Mouse (Mus musculus): ENCODE measurements around the gene Cabp4.

Gene Cabp4

DNA sequence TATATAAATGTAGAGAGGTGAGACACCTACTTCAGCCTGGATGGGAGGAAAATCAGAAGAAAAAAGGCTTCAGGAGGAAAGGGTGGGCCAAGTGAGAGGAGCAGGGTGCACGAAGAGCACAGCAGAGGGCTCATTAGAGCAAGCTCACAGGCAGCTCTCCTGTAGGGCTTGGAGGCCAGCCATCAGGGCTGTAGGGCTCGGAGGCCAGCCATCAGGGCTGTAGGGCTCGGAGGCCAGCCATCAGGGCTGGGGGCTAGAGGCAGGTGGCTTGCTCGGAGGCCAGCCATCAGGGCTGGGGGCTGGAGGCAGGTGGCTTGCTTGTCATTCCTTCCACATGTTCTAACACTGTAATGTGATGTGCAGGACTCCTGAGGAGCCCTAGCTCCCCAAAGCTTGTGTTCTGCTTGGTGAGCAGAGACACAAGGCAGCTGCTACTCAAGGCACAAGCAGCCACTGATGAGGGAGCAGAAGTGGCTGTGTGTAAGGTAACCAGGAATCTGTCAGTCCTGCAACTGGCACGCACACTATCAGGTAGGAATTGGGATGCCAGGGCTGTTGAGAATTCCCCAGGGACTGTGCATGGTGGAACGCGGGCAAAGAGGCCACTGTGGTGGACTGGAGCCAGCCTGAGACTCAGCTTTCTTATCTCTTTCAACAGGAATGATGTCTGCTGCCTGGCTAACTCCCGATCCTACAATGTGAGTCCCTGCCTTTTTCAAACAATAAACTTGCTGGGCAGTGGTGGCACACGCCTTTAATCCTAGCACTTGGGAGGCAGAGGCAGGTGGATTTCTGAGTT lies 23.0 kb upstream of the Cabp4 start:
- CTCF ChIA-PET: no interaction called here

DNA sequence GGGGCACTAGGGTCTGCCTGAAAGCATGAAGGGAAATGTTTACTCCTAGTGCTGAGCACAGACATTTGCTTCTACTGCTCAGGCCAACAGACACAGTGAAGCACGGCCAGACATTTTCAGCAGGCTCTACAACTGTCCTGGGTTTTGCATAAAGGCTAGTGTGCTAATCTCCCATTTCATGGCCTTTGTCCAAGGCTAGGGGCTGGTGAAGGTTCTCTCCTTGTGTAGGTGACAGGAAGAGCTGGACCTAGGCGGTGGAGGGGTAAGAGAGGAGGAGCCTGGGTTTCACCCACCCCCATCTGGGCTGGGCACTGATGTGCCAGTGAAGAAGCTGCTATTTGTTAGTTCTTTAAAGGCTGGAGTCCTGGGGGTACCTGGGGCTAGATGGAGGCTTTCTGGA lies 20.9 kb upstream of the Cabp4 start:
- CTCF ChIA-PET: interaction anchor here (0.7 kb wide), 1 partner anchor 583 kb away, joined by 4 read pairs; no protein-coding TSS in a partner anchor

GRCm38 (mm10) chr19:4164100-4164499 lies 20.3 kb upstream of the Cabp4 start:
- CTCF ChIA-PET: no interaction called here

GRCm38 (mm10) chr19:4163543-4163887 lies 19.7 kb upstream of the Cabp4 start:
- CTCF ChIA-PET: no interaction called here

DNA sequence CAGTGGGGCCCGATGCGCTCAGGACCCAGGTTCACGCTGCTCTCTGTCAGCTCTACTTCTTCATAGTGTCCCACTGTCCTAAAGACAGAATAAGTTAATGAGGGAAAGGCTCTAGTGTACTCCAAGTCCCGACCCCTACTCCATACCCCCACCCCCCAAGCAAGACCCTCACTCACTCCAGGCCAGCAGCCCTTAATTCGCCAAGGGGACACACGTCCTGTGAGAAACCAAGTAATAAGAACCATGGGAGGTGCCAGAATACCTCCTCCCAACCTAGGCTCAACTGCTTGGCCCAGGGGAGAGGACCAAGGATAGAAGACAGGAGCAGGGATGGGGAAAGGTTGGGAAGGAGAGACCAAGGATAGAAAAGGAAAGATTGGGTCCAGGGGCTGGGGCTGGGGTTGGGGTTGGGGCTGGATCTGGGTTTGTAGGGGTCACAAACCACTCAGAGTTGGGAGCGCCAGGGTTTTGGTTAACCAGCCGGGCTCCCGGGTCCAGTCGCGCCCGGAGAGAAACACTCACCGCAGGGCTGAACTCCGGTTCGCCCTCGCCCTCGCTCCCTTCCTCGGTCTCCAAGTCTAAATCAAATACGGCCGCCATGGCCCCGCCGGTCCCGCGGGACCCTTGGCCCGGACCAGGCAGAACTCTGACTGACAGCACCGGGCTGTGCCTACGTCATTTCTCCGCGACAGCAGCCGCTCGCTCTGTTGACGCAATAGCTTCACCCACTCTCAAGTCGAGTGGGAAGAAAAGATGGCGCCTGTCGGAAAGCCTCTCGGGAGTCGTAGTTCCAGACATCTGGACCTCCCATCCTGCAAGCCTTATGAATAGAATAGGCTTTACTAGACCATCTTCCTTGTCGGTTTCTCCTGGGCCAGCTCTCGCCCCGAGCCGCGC lies 19.1 kb upstream of the Cabp4 start, which contains the start of gene Rps6kb2:
Gene Rps6kb2 (minus strand): TSS at position 709 of the 897 bp plus-strand sequence.
- CTCF ChIA-PET: interaction anchor here (0.6 kb wide), 1 partner anchor 59 kb away, joined by 3 read pairs; no protein-coding TSS in a partner anchor

DNA sequence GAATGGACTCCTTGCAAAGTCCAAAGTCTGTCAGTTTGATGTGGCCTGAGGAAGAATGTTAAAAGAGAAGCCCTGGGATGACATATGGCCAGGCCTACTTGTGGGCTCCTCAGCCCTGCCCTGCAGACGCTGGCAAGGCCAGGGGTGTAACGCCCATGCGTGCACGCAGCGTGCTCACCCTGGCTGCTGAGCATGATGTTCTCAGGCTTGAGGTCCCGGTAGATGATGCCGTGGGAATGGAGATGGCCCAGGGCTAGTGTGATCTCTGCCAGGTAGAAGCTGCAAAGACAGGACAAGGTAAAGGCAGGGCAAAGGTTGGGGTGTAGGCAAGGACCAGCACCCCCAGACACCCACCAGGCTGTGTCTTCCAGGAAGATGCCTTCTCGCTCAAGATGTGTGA lies 15.2 kb upstream of the Cabp4 start:
- CTCF ChIA-PET: no interaction called here

DNA sequence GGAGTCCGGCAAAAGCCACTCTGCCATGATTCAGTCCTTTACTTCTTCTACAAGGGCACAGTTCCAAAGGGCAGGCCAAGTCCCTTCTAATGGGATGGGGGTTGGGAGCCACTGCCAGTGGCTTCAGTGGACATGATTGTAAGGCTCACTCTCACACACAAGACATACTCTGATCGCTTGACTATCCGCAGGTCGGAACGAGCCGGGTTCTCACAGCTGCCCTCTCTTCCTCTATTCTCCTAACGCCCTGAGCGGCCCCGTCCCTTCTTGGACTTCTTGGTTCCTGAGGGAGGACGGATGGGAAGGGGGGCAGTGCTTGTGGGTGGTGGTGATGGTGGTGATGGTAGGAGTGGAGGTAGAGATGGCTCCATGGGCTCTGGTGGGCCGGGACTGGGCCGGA lies 12.9 kb upstream of the Cabp4 start:
- CTCF ChIA-PET: interaction anchor here (1.0 kb wide), 1 partner anchor 17 kb away, joined by 3 read pairs; the partner anchor contains the start of gene Gpr152

- CTCF ChIA-PET: interaction anchor here (0.6 to 1.0 kb wide), 2 partner anchors 16 to 58 kb away, joined by 3 read pairs; partner anchors contain the start of genes Clcf1 and Gpr152
Observed at GRCm38 (mm10) chr19:4156073-4156579, 12.3 kb upstream of the Cabp4 start.

GRCm38 (mm10) chr19:4155223-4156072 lies 11.6 kb upstream of the Cabp4 start:
- CTCF ChIA-PET: interaction anchor here (0.6 to 0.7 kb wide), 4 partner anchors 21 to 535 kb away, joined by 3 read pairs; partner anchors contain the start of gene Clcf1

GRCm38 (mm10) chr19:4154437-4155222 lies 10.8 kb upstream of the Cabp4 start:
- CTCF ChIA-PET: interaction anchor here (0.6 to 1.1 kb wide), 4 partner anchors 31 to 534 kb away, joined by 3 to 7 read pairs (median 4); partner anchors contain the start of gene Ppp1ca

GRCm38 (mm10) chr19:4153232-4153654 lies 9.4 kb upstream of the Cabp4 start, which contains the start of gene Ptprcap:
Gene Ptprcap, plus strand, starts transcription at chr19:4153604.
- CTCF ChIA-PET: interaction anchor here (1.1 kb wide), 1 partner anchor 39 kb away, joined by 5 read pairs; the partner anchor contains the start of gene Ppp1ca

- CTCF ChIA-PET: no interaction called here
Observed at GRCm38 (mm10) chr19:4152445-4153231, 8.8 kb upstream of the Cabp4 start.

DNA sequence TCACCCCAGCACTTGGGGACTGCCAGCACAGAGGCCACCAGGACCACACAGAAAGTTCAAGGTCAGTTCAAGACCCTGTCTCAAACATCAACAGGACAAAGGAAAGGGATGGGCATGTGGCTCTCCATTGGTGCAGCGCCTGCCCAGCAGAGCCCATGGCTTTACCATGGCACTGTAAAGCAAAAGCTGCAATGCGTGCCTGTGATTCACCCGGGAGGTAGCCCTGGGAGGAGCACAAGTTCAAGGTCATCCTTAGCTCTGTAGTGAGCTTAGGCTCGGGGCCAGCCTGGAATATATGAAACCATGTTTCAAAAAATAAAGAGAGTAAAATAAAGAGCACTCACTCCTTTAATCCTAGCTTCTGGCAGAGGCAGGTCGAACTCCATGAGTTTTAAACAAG lies 8.1 kb upstream of the Cabp4 start:
- CTCF ChIA-PET: no interaction called here

- CTCF ChIA-PET: no interaction called here
Observed at GRCm38 (mm10) chr19:4151488-4151860, 7.6 kb upstream of the Cabp4 start.

- CTCF ChIA-PET: no interaction called here
Observed at GRCm38 (mm10) chr19:4150567-4151487, 7.0 kb upstream of the Cabp4 start.

- CTCF ChIA-PET: no interaction called here
Observed at GRCm38 (mm10) chr19:4149764-4150461, 6.1 kb upstream of the Cabp4 start.

- CTCF ChIA-PET: no interaction called here
Observed at GRCm38 (mm10) chr19:4149283-4149682, 5.5 kb upstream of the Cabp4 start.

DNA sequence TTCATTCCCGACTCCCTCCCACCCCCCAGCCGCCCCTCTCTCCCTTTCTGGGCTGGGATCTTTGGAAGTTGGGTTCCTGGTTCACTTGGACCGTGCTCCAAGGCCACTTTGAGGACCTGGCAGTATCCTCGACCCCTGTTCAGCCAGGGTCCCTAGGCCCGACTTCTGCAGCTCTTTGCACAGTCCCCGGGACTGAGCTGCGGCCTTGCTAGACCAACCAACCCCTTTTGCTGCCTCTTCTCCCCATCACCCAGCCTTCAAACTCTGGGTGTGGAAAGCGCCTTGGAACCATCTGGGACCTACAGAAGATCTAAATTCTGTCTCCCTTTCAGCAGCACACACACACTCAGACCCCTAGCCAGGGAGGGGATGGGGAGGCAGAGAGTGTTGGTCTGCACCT lies 5.0 kb upstream of the Cabp4 start:
- CTCF ChIA-PET: no interaction called here

Data from spleen, embryonic (tissue).